Comparison of ENCODE assay signal across 42 mouse cellular contexts in the genomic region with DNA sequence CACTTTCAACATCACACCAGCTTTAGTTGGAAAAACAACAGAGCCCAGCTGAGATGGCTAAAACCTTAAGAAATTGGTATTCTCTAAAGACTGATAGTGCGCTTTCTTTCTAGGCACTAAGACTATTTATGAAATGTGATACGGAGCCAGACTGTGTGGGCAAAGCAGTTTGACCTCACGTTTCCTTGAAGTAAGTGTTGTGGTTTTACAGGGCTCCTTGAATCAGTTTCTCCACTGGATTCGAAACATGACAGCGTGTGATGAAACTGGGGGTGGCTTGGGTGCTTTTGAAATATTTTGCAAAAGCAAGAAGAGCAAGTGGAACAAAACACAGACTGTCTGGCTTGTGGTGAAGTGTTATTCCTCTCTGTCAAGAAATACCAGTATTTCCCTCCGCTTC. TPM values are rescaled to one million over a fixed set of nuclear protein-coding genes. Genes with fewer than 3 reads are reported as not detected.
A peak's percentile ranks its signal among the peaks of the same experiment; 100 is the strongest.
DNase-seq lines count a peak whose midpoint lies in the region; ATAC-seq lines count a peak whose summit lies in the region.
"Had no signal": no experiment of that assay in that cellular context is flagged by ENCODE, and none has a peak within 500 bp of the region (broad histone marks: within the 10 kb centered on the region; RNA-seq: fewer than 3 reads in every experiment).

No protein-coding gene starts in this region.

- DNase-seq in left cerebral cortex, postnatal 25 days (ENCODE audit: low spot score in 2 of 2) = peak; percentile 7 to 21
- DNase-seq in left cerebral cortex, postnatal 10 days (ENCODE audit: extremely low spot score in 1 of 2, low spot score in 2 of 2) = no peak
- DNase-seq in CD4-positive helper T cell, adult 2 months (ENCODE audit: low read depth, low spot score) = peak; percentile 34
- DNase-seq in gastrocnemius, postnatal 25 days = no peak
- DNase-seq in adrenal gland, postnatal 25 days = no peak
- no peak for DNase-seq in testis, postnatal 14 days (ENCODE audit: low spot score)
- DNase-seq: adrenal gland, postnatal 36 days; cerebellum, adult 2 months; cerebellum, postnatal 14 days; gastrocnemius, postnatal 36 days; kidney, adult 9 months; kidney, postnatal 10 days; lung, embryonic 14.5 days; lung, postnatal 14 days; right cerebral cortex, postnatal 14 days; spleen, adult 18-20 months; thymus, adult 18-20 months; thymus, postnatal 25 days had no signal

- peak; percentile 47 for ATAC-seq in activated CD4-positive, CD25-positive, alpha-beta regulatory T cell, adult 4 months
- ATAC-seq in hematopoietic stem cell, adult 5-6 weeks (replicated peaks in 1 of 2; ENCODE audit: insufficient read depth in 1 of 2, low FRiP score in 2 of 2, low TSS enrichment in 1 of 2, low read depth in 1 of 2, poor library complexity in 2 of 2, severe bottlenecking in 2 of 2) = peak; percentile 24 to 65; a peak in 2 of 4 replicates
- ATAC-seq: Patski had no signal

- intact Hi-C loops in left cerebral cortex, postnatal 25 days (cut with DNase I) = loop anchor here (5.0 kb wide), 1 partner anchor 285 kb away; no protein-coding TSS in a partner anchor
- intact Hi-C loops in left cerebral cortex, postnatal 10 days (cut with DNase I) = no loop called here

RNA-seq across cellular contexts. Expression of a gene that starts 16.3 kb away (rescaled TPM):
- not detected for total RNA-seq in left cerebral cortex, postnatal 25 days (2021)
- not detected for total RNA-seq in left cerebral cortex, postnatal 10 days (2021)
- not detected for polyA plus RNA-seq in activated CD4-positive, CD25-positive, alpha-beta regulatory T cell, adult 4 months (2017; shearing (Covaris generic))
- total RNA-seq in hematopoietic stem cell, adult 5-6 weeks (2017) = not detected in 2 replicates
- not detected for total RNA-seq in gastrocnemius, postnatal 25 days (2021)
- total RNA-seq in adrenal gland, postnatal 25 days (2021) = not detected in 2 replicates
- total RNA-seq: adrenal gland, adult 18-20 months; adrenal gland, postnatal 36 days; gastrocnemius, postnatal 36 days; heart, adult 8-10 months; heart, postnatal 25 days; hindbrain, postnatal 0 days; left cerebral cortex, postnatal 14 days; liver, adult 2 months; MEL; midbrain, postnatal 0 days had no signal
- polyA plus RNA-seq: cerebellum, adult 2 months; embryonic facial prominence, embryonic 12.5 days; forebrain, embryonic 10.5 days; forebrain, embryonic 15.5 days; heart, embryonic 15.5 days; hindbrain, embryonic 12.5 days; hindbrain, postnatal 0 days; large intestine, adult 2 months; limb, embryonic 12.5 days; liver, adult 2 months; liver, embryonic 15.5 days; lung, embryonic 14.5 days; midbrain, embryonic 10.5 days; midbrain, postnatal 0 days; myocyte; neural tube, embryonic 12.5 days; Patski; stomach, embryonic 16.5 days had no signal

RNA-seq across cellular contexts. Expression of a gene that starts 17.8 kb away (rescaled TPM):
- not detected for total RNA-seq in left cerebral cortex, postnatal 25 days (2021)
- not detected for total RNA-seq in left cerebral cortex, postnatal 10 days (2021)
- polyA plus RNA-seq in activated CD4-positive, CD25-positive, alpha-beta regulatory T cell, adult 4 months (2017; shearing (Covaris generic)) = not detected
- not detected in 2 replicates for total RNA-seq in hematopoietic stem cell, adult 5-6 weeks (2017)
- not detected for total RNA-seq in gastrocnemius, postnatal 25 days (2021)
- not detected in 2 replicates for total RNA-seq in adrenal gland, postnatal 25 days (2021)
- total RNA-seq: adrenal gland, adult 18-20 months; adrenal gland, postnatal 36 days; gastrocnemius, postnatal 36 days; heart, adult 8-10 months; heart, postnatal 25 days; hindbrain, postnatal 0 days; left cerebral cortex, postnatal 14 days; liver, adult 2 months; MEL; midbrain, postnatal 0 days had no signal
- polyA plus RNA-seq: cerebellum, adult 2 months; embryonic facial prominence, embryonic 12.5 days; forebrain, embryonic 10.5 days; forebrain, embryonic 15.5 days; heart, embryonic 15.5 days; hindbrain, embryonic 12.5 days; hindbrain, postnatal 0 days; intestine, postnatal 0 days; large intestine, adult 2 months; limb, embryonic 12.5 days; liver, adult 2 months; liver, embryonic 15.5 days; lung, embryonic 14.5 days; midbrain, embryonic 10.5 days; midbrain, postnatal 0 days; myocyte; neural tube, embryonic 12.5 days; Patski; stomach, embryonic 16.5 days had no signal

RNA-seq across cellular contexts. Expression of a gene that starts 32.3 kb away (rescaled TPM):
- not detected for total RNA-seq in left cerebral cortex, postnatal 25 days (2021)
- not detected for total RNA-seq in left cerebral cortex, postnatal 10 days (2021)
- not detected for polyA plus RNA-seq in activated CD4-positive, CD25-positive, alpha-beta regulatory T cell, adult 4 months (2017; shearing (Covaris generic))
- total RNA-seq in hematopoietic stem cell, adult 5-6 weeks (2017) = not detected in 2 replicates
- total RNA-seq in gastrocnemius, postnatal 25 days (2021) = not detected
- total RNA-seq in adrenal gland, postnatal 25 days (2021) = not detected in 2 replicates
- total RNA-seq: adrenal gland, adult 18-20 months; adrenal gland, postnatal 36 days; gastrocnemius, postnatal 36 days; heart, adult 8-10 months; heart, postnatal 25 days; hindbrain, postnatal 0 days; left cerebral cortex, postnatal 14 days; liver, adult 2 months; MEL; midbrain, postnatal 0 days had no signal
- polyA plus RNA-seq: cerebellum, adult 2 months; embryonic facial prominence, embryonic 12.5 days; forebrain, embryonic 10.5 days; forebrain, embryonic 15.5 days; heart, embryonic 15.5 days; hindbrain, embryonic 12.5 days; hindbrain, postnatal 0 days; intestine, postnatal 0 days; large intestine, adult 2 months; limb, embryonic 12.5 days; liver, adult 2 months; liver, embryonic 15.5 days; lung, embryonic 14.5 days; midbrain, embryonic 10.5 days; midbrain, postnatal 0 days; myocyte; neural tube, embryonic 12.5 days; Patski; stomach, embryonic 16.5 days had no signal

RNA-seq across cellular contexts. Expression of a gene that starts 34.7 kb away (rescaled TPM):
- not detected for total RNA-seq in left cerebral cortex, postnatal 25 days (2021)
- not detected for total RNA-seq in left cerebral cortex, postnatal 10 days (2021)
- polyA plus RNA-seq in activated CD4-positive, CD25-positive, alpha-beta regulatory T cell, adult 4 months (2017; shearing (Covaris generic)) = not detected
- not detected in 2 replicates for total RNA-seq in hematopoietic stem cell, adult 5-6 weeks (2017)
- not detected for total RNA-seq in gastrocnemius, postnatal 25 days (2021)
- total RNA-seq in adrenal gland, postnatal 25 days (2021) = not detected in 2 replicates
- total RNA-seq: adrenal gland, adult 18-20 months; adrenal gland, postnatal 36 days; gastrocnemius, postnatal 36 days; heart, adult 8-10 months; heart, postnatal 25 days; hindbrain, postnatal 0 days; left cerebral cortex, postnatal 14 days; liver, adult 2 months; MEL; midbrain, postnatal 0 days had no signal
- polyA plus RNA-seq: cerebellum, adult 2 months; embryonic facial prominence, embryonic 12.5 days; forebrain, embryonic 10.5 days; forebrain, embryonic 15.5 days; heart, embryonic 15.5 days; hindbrain, embryonic 12.5 days; hindbrain, postnatal 0 days; intestine, postnatal 0 days; large intestine, adult 2 months; limb, embryonic 12.5 days; liver, adult 2 months; liver, embryonic 15.5 days; lung, embryonic 14.5 days; midbrain, embryonic 10.5 days; midbrain, postnatal 0 days; myocyte; neural tube, embryonic 12.5 days; Patski; stomach, embryonic 16.5 days had no signal

RNA-seq across cellular contexts. Expression of a gene that starts 38.8 kb away (rescaled TPM):
- 1 to 10 TPM; 2.8 to 2.9 TPM for total RNA-seq in left cerebral cortex, postnatal 25 days (2021)
- total RNA-seq in left cerebral cortex, postnatal 10 days (2021) = 1 to 10 TPM; 1.4 to 1.7 TPM
- polyA plus RNA-seq in activated CD4-positive, CD25-positive, alpha-beta regulatory T cell, adult 4 months (2017; shearing (Covaris generic)) = not detected
- total RNA-seq in hematopoietic stem cell, adult 5-6 weeks (2017) = 0.38 and 0.79 TPM in 2 replicates
- total RNA-seq in gastrocnemius, postnatal 25 days (2021) = not detected
- total RNA-seq in adrenal gland, postnatal 25 days (2021) = 0.52 TPM in 1 of 2 replicates, not detected in the other
- total RNA-seq: gastrocnemius, postnatal 36 days; liver, adult 2 months; MEL had no signal

Comparison
In these comparisons a context has a peak if more than half of its experiments do, and no peak if none do; other contexts are left out.
1. DNase-seq: peak in left cerebral cortex, postnatal 25 days (2 of 2) and CD4-positive helper T cell, adult 2 months (single experiment); none in left cerebral cortex, postnatal 10 days (0 of 2), gastrocnemius, postnatal 25 days (single experiment), adrenal gland, postnatal 25 days (single experiment) and testis, postnatal 14 days (single experiment).